Mouse (Mus musculus): ENCODE measurements at regions not wholly inside any gene's neighbourhood (a gene's known extent, or its start where the extent isn't known, plus 50 kb on each side); places are given as distances from the start of the nearest gene placed in this dataset.
A peak's percentile ranks its signal among the peaks of the same experiment; 100 is the strongest.

DNA sequence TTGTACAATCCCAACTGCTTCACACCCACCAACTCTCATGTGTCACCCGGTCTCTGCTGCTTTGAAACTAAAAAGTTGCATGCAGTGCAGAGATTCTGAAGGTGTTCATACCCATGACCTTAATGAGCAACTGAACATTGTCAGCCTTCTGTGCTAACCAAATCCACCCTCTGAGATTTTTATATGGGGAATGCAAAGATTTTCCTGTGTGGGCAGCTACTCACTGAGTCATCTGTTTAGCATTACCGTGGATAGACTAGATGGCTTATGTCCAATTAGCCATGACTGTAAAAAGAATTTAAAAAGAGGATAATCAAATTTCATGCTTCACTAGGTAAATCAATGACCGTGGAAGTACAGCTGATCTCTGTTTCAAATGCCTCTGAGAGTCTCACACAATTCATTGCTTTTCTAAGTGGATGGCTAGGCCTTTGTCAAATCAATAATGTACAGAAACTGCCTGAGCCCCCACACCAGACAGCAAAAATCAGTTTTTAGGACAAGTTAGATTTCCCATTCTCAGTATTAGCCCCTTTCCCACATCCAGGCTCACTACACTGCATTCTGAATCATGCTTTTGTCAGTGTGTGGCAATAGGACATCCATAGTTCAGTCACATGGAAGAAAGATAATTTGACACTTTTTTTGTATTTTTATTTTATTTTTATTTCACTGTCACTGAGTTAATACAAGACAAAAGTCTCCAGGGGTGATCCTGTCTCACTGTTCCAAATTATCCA, 781.8 kb upstream of the Ins1 start:
- H3K9me3 ChIP-seq (ENCODE audit: control insufficient read depth, low read length): no peaks in the 10 kb centered on the region
- H3K4me1 ChIP-seq (ENCODE audit: control insufficient read depth, insufficient read depth, low read length): peaks cover 4% of the 10 kb centered on the region; the same call in 1 of the 2 replicates
- peak; percentile 78 for ATAC-seq (ENCODE audit: low FRiP score)
- no peak overlapping the region for H3K4me2 ChIP-seq
- H3K27ac ChIP-seq (ENCODE audit: low read depth, low read length): no peak overlapping the region
- no peaks in the 10 kb centered on the region for H3K27me3 ChIP-seq (ENCODE audit: control insufficient read depth, insufficient read depth, low read length)
- WGBS: 19% methylated on average over 3 of the region's 3 CpGs
- DNase-seq (ENCODE audit: low spot score, missing footprints): no peak
- H3K4me3 ChIP-seq (ENCODE audit: low read depth, low read length): no peak overlapping the region
- no peaks in the 10 kb centered on the region for H3K36me3 ChIP-seq (ENCODE audit: control insufficient read depth, insufficient read depth, low read length)
- no peak overlapping the region for H3K9ac ChIP-seq (ENCODE audit: low read length)

Data from midbrain, embryonic 11.5 days (tissue).